Mouse (Mus musculus) cortical plate, adult 2 months (tissue): Measurements from ENCODE around the gene Spocd1.

ENCODE experiments used
- CTCF ChIP-seq: fragments of 200-500 bp; IDR thresholded peaks from 2 replicates; pipeline ENCODE4 v1.5.1; 2011; ENCODE audit warnings: mild to moderate bottlenecking, control low read depth, low read length; ENCODE audit not compliant: insufficient read depth; ENCODE audit errors: extremely low read depth
- POLR2A ChIP-seq: fragments of 200-500 bp; IDR thresholded peaks from 2 replicates; pipeline ENCODE4 v1.6.1; 2011; ENCODE audit warnings: mild to moderate bottlenecking, low read length, control low read depth; ENCODE audit not compliant: insufficient read depth; ENCODE audit errors: extremely low read depth

- TF ChIP-seq CTCF, result no peak
- TF ChIP-seq POLR2A, result no peak
Observed at GRCm38 (mm10) chr4:129921314-129921587, 7.8 kb upstream of the Spocd1 start.
